Mouse (Mus musculus): ENCODE measurements around the gene C530008M17Rik.

DNA sequence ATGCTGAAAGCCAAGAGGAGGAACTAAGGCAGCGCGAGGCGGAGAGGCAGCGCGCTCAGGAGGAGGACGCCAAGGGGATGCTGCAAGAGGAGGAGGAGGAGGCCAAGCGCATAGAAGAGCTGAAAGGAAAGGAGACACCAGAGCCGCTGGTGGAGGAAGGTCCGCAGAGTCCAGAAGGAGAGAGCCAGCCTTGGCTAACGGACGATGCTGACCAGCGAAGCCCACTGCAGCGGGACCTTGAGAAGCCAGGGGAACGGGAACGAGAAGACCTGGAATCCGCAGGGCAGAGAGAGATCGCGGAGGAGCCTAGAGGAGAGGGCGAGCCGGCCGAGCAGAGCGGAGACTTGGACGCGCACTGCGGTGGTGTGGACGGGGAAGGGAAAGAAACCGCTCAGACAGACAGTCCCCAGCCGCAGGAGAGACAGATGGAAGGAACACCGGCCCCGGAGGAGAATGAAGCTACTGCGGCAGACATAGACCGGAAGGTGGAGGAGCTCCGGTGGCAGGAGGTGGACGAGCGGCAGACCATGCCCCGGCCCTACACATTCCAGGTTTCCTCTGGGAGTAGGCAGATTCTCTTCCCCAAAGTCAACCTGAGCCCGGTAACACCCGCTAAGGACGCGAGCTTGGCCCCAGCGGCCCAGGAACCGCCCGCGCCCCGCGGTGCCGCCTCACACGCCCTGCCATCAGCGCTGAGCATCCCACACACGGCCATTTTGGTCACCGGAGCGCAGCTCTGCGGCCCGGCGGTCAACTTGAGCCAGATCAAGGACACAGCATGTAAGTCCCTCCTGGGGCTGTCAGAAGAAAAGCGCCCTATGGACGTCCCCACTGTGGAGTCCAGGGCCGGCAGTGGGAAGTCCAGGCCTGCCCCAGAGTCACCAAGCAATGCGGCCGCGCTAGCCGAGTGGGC lies 201.0 kb downstream of the C530008M17Rik start:
- TF ChIP-seq EP300 (IDR thresholded peaks at IDR 0.05) (no peak), CTCF (IDR thresholded peaks at IDR 0.05) (no peak)

Measured in lung, postnatal 0 days (tissue).